Mouse (Mus musculus) gastrocnemius, postnatal 36 days (tissue): Measurements from ENCODE around the gene Ramp2. TPM values are rescaled to one million over a fixed set of nuclear protein-coding genes. Genes with fewer than 3 reads are reported as not detected.

ENCODE experiments used
- DNase-seq, 2 experiments: peaks; one replicate each; pipeline ENCODE4 v3.0.0; 2022
- intact Hi-C: fragments of 180-260 bp; cut with DNase I; formaldehyde crosslinking; loops from one replicate; pipeline ENCODE4 v1.15.1; 2025
- total RNA-seq, 2 experiments: library from RNA; stranded (reverse); gene quantifications; 2 replicates each; pipeline ENCODE4 v1.2.3; 2021

Ramp2 gene
- total RNA-seq, 2 experiments from 2014 or later, result 35.3 to 38.3 TPM

DNA sequence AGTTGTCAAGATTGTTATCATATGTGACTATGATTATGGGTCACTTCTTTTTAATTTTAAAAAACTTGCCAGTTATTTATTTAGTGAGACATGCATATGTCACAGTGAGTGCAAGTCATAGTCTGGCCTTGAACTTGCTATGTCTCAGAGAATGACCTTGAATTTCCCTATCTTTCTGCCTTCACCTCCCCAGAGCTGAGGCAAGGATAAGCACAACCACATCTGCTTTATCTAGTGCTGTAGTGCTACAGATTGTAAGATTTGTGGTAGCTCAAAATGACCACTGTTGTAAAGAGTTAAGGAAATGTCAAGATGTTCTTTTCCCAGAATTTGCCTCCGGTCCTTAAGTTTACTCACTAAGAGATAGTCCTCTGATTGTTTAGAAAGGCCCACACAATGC, 12.6 kb upstream of the Ramp2 start:
- no peak for DNase-seq

DNA sequence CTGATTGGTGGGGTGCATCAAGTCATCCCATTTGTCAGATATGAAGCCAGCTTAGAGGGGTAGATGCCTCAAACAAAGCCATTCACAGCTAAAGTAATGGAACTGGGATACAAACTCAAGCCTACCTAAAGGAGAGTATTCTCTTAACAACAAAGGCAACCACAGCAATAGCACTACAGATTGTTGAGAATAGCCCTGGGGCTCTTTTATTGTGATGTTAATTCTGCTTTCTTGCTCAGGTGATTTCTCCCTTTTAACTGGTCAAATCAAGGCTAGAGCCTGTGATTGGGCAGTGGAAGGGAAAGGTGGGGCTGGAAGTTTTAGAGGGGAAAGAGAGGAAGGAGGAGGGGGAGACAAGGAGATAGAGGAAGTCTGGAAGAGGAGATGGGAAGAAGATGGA, 11.7 kb upstream of the Ramp2 start:
- intact Hi-C loops, result no loop called here
- no peak for DNase-seq

More for the DNA sequence above, 12.6 kb upstream of the Ramp2 start:
- intact Hi-C loops, result no loop called here

DNA sequence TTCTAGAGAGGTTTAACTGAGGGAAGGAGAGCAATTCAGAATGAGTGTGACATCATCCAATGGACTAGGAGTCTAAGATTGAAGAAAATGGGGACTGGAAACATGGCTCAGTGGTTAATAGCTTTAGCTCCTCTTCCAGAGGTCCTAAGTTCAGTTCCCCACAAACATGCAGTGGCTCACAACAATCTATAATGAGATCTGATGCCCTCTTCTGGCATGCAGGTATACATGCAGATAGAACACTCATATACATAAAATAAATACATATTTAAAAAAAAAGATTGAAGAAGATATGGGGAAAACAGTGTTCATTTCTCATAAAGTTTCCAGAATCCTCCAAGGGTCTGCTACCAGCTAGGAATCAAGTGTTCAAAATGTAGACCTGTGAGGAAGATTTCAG, 10.4 kb upstream of the Ramp2 start:
- no peak for DNase-seq
- intact Hi-C loops, result no loop called here

DNA sequence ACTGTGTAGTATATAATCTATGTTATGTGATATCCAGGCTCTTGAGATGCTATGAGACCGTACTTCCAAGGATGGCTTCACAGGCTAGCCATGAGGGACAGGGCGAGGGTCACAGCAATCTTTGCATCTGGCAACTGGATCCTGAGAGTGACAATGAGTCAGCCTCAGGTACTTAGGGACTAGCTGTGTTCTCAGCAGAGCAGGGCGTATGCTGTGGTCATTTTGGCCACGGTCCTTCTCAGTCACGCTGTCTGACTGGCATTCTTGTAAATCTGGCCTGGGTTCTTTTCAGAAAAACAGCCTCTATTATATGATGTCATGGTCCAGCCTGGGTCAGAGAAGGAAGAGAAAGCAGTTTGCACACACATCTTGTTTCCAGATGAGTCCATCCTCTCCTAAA, 9.0 kb upstream of the Ramp2 start:
- intact Hi-C loops, result no loop called here
- DNase-seq, result no peak

DNA sequence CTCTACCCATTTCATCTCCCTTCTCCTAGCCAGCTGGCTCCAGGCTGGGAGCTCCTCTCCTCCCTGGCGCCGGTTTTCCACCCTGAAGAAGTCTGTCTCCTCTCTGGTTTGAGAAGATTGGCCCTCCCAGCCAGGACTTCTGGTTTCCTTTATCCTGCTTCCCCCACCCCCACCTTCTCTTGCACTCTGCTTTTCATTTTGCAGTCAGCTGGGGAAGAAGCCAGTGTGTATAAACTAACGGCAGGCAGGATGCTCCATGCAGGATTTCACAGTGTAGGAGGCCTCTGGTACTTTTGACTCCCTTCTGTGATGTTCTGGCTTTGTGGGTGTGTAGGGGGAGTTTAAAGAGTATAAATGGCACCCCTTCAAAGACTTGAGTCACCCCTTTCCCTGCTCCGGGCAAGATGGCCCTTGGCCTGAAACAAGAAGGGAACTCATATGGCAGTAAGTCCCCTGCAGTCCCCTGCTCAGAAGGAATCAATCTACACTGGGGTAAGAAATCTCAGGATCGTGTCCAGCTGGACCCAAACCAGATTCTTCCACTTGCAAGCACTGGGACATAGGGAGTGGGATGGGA, 7.7 kb upstream of the Ramp2 start:
- intact Hi-C loops, result no loop called here
- DNase-seq, result no peak

DNA sequence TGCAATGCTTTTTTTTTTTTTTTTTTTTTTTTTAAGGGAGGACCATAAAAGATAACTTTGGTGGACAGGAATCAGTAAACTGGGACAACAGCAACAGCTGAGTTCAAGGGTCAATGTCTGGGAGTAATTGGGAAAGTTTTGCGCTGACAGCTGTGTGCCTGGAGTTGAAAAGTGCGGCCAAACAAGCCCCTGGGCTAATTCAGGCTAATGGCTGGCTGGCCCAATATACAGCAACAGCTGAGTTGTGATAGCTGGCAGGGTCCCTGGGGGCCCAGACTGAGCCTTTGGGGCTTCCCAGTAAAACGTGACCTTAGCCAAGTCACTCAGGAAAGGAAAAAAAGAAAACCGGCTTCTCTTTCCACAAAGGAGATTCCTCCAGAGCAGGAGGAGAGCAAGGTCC, 757 bp upstream of the Ramp2 start:
- intact Hi-C loops, result no loop called here
- DNase-seq, result peak in 1 of 2 experiments; percentile 61

DNA sequence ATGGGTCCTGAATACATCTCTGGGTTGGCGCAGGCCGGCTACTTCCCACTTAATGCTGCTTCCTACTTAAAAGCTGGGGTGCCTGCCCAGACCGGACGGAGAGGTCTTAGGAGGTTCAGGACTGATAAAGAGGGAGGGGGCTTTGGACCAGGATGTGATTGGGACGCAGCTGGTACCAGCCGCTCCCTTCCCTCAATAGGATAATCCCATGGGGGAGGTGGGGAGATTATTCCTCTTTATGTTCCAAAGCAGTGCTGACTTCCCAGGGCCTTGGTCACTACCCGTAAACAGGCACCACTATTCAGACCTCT, 829 bp downstream of the Ramp2 start:
- DNase-seq, result no peak
- intact Hi-C loops, result no loop called here

DNA sequence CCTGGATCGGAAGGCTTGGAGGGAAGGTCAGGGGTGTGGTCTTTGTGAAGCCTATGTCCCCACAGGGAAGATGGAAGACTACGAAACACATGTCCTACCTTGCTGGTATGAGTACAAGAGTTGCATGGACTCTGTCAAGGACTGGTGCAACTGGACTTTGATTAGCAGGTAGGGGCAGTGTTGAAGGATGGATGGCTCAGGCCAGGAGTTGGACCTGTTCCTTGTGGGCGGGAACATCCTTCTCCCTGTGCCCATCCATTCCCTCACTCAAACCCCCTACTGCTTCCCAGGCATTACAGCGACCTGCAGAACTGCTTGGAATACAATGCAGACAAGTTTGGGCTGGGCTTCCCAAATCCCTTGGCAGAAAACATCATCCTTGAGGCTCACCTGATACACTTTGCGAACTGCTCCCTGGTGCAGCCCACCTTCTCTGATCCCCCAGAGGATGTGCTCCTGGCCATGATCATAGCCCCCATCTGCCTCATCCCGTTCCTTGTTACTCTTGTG, 1.7 kb downstream of the Ramp2 start:
- no peak for DNase-seq
- intact Hi-C loops, result loop anchor here (2.0 kb wide), 1 partner anchor 35 kb away; no protein-coding TSS in a partner anchor

DNA sequence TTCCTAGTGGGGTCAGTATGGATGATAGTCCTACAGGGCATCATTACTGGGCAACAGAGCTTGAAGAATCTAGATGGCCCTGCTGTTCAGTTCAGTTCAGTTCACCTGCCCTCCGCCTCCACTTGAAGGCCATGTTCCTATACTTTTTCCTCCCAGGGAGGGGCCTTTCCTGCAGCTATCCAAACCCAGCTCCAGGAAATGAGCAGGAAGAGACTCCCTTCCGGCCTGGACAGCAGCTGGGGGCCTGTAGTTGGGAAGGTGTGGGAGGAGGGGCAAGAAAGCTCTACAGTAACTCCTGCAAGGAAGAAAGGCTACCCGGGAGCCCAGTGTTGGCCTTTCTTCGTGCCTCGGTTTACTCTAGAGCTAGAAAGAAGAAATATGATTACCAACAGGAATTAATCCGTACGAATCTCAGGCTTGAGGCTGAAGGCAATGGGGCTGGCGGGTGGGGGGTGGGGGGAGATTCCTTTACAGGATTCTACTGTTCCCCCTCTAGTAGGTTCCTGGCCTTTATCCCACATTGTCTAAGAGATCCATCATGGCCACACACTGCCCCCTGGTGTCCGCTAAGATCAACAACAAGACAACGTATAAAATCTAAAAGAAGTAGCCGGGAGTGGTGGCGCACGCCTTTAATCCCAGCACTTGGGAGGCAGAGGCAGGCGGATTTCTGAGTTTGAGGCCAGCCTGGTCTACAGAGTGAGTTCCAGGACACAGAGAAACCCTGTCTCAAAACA, 2.6 kb downstream of the Ramp2 start:
- intact Hi-C loops, result loop anchor here (2.0 kb wide), 1 partner anchor 36 kb away; no protein-coding TSS in a partner anchor
- DNase-seq, result peak; percentile 36 to 55

DNA sequence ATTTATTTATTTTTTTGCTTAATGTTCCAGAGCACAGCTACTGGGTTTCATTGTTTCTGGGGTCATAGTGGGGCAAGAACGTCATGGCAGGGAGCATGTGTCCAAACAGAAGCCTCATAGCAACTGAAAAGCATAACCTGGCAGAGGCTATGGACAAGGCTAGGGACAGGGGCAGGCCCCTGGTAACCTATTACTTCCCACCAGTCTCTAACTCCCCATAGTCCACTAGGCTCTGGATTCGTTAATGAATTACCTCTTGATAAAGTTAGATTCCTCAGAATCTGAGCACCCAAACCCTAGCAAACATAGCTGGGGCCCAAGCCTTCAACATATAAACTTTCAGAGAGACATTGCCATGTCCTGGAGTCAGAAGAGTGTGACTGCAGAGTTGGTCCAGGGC, 5.2 kb downstream of the Ramp2 start:
- intact Hi-C loops, result no loop called here
- no peak for DNase-seq

DNA sequence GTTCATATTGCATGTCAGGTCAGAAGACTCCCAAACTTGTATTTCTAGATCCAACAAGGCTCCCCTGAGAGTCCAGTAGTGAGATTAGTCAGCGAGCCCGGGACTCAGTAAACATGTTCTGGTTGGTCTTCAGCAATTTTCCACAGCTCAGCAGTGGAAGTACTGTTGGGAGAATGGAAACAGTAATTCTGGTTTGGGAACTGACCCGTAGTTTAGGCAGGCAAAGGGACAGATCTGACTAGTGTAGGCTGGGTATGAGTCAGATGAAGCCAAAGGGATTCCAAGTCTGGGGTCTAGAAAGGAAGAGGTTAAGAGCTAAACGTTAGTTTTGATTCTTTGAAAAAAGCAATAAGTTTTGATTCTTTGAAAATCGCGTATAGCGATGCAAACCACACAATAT, 7.1 kb downstream of the Ramp2 start:
- intact Hi-C loops, result no loop called here

DNA sequence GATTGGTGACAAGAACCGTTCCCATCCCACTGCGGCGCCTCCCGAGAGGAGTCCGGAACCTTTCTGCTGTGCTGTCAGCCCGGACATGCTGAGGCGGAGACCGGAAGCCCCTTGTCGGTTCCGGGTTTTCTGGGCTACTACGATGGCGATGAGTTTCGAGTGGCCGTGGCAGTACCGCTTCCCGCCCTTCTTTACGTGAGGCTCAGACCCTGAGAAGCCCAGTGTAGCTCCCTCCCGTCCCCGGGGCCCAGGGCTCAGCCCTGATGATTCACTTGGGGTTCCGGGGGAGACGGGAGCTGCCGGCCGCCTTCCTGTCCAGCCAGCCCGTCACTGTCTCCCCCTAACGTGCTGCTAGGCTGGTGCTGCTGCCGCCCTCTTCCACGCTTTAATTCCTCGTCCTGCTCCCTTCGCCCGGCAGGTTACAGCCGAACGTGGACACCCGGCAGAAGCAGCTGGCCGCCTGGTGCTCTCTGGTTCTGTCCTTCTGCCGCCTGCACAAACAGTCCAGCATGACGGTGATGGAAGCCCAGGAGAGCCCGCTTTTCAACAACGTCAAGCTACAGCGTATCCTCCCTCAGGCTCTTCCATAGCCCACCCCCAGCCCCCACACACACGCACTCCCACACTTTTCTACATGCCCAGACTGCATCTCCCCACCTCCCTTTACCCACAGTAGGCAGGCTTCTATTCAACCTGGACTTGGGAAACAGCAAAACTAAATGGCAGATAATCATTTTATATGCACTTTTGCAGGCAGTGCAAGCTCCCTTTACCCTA, 8.0 kb downstream of the Ramp2 start, which contains the start of gene Vps25:
Gene Vps25, plus strand, starts transcription at position 95 of the 777 bp plus-strand sequence.
- DNase-seq, result peak; percentile 78 to 79
- intact Hi-C loops, result no loop called here

More for the DNA sequence above, 7.1 kb downstream of the Ramp2 start:
- no peak for DNase-seq

DNA sequence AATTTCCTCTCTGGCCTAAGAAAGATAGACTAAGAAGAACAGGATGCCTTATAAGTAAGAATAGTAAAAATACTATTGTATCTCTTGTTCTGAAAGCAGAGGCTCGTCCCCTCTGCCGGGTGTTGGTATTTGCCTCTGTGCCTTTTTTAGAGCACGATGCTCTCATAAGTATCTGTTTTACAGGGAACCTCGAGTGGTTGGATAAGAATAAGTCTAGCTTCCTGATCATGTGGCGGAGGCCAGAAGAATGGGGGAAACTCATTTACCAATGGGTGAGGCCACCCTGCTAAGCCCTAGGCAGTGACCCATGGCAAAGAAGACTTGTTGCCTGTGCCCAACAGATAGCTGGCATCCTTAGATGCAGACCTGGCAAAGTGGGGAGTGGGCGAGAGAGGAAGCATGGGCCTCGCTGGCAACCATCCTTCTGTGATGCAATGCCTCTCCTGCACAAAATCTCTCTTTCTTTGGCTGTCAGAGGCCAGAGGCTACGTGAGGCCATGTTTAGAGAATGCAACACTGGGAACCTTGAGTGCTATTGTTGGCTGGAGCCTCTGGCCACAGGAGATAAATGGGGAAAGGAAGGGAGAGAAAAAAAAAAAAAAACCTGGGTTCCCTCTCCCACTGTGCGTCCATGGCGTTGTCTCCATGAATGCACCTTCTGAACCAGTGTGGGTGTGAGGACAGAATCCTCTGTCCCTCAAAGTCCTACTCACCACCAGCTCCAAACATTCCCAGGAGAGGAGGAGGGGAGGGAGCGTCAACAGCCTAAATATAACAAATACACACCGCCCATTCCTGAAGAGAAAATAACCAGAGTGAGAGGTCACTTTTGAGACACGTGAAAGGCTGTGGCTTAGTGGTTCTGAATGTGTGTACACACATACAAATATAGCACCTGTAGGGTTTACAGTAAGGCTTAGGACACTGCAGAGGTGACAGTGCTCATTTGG, 10.3 kb downstream of the Ramp2 start:
- intact Hi-C loops, result no loop called here
- no peak for DNase-seq

DNA sequence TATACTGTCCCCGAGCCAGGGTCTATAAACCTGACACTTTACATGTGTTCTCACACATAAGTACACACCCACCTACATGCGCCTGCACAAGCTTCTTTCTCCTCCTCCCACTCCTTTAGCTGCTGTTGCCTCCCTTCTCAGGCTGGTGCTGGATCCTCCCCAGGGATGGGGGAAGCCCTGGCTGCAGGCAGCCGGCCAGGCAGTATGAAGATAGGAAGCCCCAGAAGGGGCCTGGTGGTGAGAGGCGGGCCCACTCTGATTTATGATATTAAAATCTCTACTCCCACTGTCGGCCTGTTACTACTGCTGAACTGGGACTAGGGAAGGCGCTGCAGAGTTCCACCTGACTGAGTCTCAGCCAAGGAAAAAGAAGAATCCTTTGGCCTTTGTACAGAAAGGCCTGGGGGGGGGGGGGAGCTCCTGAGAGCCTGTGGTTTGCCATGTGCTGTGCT, 13.5 kb downstream of the Ramp2 start:
- intact Hi-C loops, result no loop called here
- no peak for DNase-seq

DNA sequence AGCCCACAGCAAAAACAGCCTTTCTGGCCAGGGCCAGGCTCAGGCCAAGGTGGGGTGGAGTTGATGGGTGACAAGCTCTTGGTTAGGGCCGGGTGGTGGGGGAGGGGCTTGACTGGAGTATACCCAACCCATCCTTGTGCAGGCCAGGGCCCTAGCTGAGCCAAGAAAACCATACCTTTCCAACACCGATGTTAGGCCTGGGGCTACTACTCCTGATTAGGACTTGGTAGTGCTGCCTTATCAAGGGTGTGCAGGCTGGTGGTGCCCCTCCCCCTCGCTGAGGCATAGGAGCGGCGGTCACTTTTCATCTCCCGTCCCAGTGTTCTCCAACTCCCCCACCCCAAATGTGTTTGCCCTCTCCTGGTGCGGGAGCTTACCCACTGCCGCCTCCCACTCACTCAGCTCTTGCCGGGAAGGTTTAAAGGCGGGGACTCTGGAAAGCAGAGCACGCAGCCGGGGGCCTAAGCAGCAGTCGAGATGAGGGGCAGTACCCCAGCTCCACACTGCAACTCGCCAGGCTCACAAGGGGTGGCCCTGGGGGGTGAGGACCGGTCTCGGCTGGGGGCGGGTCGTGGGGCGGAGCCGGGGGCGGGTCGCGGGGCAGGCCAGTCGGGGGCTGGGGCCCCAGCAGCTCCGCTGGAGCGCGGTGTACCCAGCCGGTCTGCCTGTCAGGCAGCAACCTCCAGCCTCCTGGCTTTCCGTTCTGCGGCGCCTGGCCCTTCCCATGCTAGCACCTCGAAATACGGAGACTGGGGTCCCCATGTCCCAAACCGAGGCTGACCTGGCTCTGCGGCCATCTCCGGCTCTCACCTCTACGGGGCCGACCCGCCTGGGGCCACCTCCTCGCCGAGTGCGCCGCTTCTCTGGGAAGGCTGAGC, 14.4 kb downstream of the Ramp2 start, which contains the start of gene Wnk4:
Gene Wnk4, plus strand, starts transcription at position 620 of the 878 bp plus-strand sequence.
- peak in 1 of 2 experiments; percentile 42 for DNase-seq
- intact Hi-C loops, result no loop called here

DNA sequence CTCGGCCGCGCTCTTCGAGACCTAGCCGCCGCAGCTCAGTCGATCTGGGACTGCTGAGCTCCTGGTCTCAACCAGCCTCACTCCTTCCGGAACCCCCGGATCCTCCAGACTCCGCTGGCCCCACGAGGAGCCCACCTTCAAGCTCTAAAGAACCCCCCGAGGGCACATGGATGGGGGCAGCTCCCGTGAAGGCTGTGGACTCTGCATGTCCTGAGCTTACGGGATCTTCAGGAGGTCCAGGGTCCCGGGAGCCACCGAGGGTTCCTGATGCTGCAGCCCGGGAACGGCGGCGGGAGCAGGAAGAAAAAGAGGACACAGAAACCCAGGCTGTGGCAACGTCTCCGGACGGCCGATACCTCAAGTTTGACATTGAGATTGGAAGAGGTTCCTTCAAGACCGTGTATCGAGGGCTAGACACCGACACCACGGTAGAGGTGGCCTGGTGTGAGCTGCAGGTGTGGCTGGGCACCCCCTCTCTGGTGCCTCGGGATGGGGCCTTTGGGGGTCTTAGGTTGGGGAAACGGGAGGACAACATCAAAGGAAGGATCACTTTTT, 15.1 kb downstream of the Ramp2 start:
- DNase-seq, result no peak
- intact Hi-C loops, result no loop called here

DNA sequence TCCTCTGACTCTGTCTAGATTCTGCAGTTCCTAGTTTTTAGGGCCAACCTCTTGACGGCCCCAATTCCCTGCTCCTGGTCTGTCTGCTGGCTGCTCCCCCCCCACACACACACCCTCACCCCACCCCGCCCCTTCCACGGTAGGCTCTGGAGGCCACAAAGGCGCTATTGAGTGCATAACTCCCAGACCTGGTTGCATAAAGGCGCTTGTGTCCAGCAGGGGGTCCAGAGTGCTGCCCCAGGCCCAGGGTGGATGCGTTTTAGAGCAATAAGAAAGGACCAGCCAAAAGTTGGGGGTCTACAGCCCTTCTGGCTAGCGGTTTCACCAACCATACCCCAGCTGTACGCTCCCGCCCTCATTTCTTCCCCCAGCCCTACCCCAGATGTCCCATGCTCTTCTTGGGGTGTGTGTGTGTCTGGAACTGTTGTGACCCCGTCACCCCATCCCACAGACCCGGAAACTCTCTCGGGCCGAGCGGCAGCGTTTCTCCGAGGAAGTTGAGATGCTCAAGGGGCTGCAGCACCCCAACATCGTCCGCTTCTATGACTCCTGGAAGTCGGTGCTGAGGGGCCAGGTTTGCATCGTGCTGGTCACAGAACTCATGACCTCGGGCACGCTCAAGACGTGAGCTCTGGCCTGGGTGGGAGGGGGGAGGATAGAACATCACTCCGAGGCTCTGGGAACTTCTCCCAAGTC, 16.6 kb downstream of the Ramp2 start:
- no peak for DNase-seq
- intact Hi-C loops, result no loop called here
